Mouse (Mus musculus): Measurements from ENCODE around the gene Tyw1. TPM values are rescaled to one million over a fixed set of nuclear protein-coding genes. Genes with fewer than 3 reads are reported as not detected.

Tyw1 gene
- polyA plus RNA-seq, 1 experiment = 7.7 TPM

DNA sequence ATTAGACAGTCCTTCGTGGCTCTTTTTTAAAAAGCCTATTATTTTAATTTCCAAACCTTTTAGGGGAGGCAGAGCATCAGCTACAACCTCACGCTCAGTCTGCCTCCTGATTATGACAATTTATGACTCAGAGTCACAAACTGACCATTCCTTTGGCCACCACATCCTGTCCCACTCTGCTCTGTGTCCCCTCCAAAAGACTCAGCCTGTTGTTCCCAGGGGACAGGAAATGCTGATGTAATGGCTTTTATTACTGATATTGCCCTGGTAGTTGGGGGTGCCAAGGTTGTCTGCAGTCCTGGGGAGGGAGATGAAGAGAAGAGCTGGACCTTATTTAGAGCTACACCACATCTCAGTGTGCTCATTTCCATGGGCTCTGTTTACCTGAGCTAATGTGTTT is 90.5 kb downstream of the Tyw1 start:
- TF ChIP-seq FLI1 (IDR thresholded peaks at IDR 0.05; ENCODE audit: low read length) (no peak), GATA1 (IDR thresholded peaks at IDR 0.05; ENCODE audit: borderline replicate concordance, low read length) (no peak)
- no peak overlapping the region for H3K4me3 ChIP-seq (replicated peaks)
- peaks cover 37% of the 10 kb centered on the region for H3K9me3 ChIP-seq
- H3K27me3 ChIP-seq (replicated peaks) = no peaks in the 10 kb centered on the region
- H3K4me1 ChIP-seq = no peaks in the 10 kb centered on the region
- peaks cover 31% of the 10 kb centered on the region for H3K36me3 ChIP-seq (replicated peaks; ENCODE audit: low read length)

GRCm38 (mm10) chr5:130355223-130355622 is 99.8 kb downstream of the Tyw1 start:
- peaks cover 2% of the 10 kb centered on the region for H3K27me3 ChIP-seq (replicated peaks)
- TF ChIP-seq FLI1 (IDR thresholded peaks at IDR 0.05; ENCODE audit: low read length) = no peak
- no peak for TF ChIP-seq GATA1 (IDR thresholded peaks at IDR 0.05; ENCODE audit: borderline replicate concordance, low read length)
- peaks cover 15% of the 10 kb centered on the region for H3K9me3 ChIP-seq
- peaks cover 4% of the 10 kb centered on the region; the same call in 1 of the 2 replicates for H3K4me1 ChIP-seq
- no peaks in the 10 kb centered on the region for H3K36me3 ChIP-seq (replicated peaks; ENCODE audit: low read length)
- H3K4me3 ChIP-seq (replicated peaks) = no peak overlapping the region

- peaks cover 2% of the 10 kb centered on the region for H3K27me3 ChIP-seq (replicated peaks)
- no peaks in the 10 kb centered on the region for H3K36me3 ChIP-seq (replicated peaks; ENCODE audit: low read length)
- peaks cover 4% of the 10 kb centered on the region; the same call in 1 of the 2 replicates for H3K4me1 ChIP-seq
- H3K4me3 ChIP-seq (replicated peaks) = no peak overlapping the region
- H3K9me3 ChIP-seq = peaks cover 17% of the 10 kb centered on the region
- TF ChIP-seq GATA1 (IDR thresholded peaks at IDR 0.05; ENCODE audit: borderline replicate concordance, low read length) (no peak), FLI1 (IDR thresholded peaks at IDR 0.05; ENCODE audit: low read length) (no peak)
Observed at GRCm38 (mm10) chr5:130363111-130363510, 107.7 kb downstream of the Tyw1 start.

- H3K27me3 ChIP-seq (replicated peaks) = peaks cover 2% of the 10 kb centered on the region
- no peak overlapping the region for H3K4me3 ChIP-seq (replicated peaks)
- peaks cover 19% of the 10 kb centered on the region for H3K9me3 ChIP-seq
- no peak for TF ChIP-seq GATA1 (IDR thresholded peaks at IDR 0.05; ENCODE audit: borderline replicate concordance, low read length)
- TF ChIP-seq FLI1 (IDR thresholded peaks at IDR 0.05; ENCODE audit: low read length) = no peak
- no peaks in the 10 kb centered on the region for H3K36me3 ChIP-seq (replicated peaks; ENCODE audit: low read length)
- peaks cover 4% of the 10 kb centered on the region; the same call in 1 of the 2 replicates for H3K4me1 ChIP-seq
Observed at GRCm38 (mm10) chr5:130363773-130364172, 108.4 kb downstream of the Tyw1 start.

GRCm38 (mm10) chr5:130368236-130368635 is 112.8 kb downstream of the Tyw1 start:
- Histone ChIP-seq H3K4me1 (no peaks in the 10 kb centered on the region), H3K36me3 (replicated peaks; ENCODE audit: low read length) (no peaks in the 10 kb centered on the region), H3K27me3 (replicated peaks) (no peaks in the 10 kb centered on the region), H3K9me3 (peaks cover 26% of the 10 kb centered on the region), H3K4me3 (replicated peaks) (no peak overlapping the region)
- TF ChIP-seq GATA1 (IDR thresholded peaks at IDR 0.05; ENCODE audit: borderline replicate concordance, low read length) (no peak), FLI1 (IDR thresholded peaks at IDR 0.05; ENCODE audit: low read length) (no peak)

DNA sequence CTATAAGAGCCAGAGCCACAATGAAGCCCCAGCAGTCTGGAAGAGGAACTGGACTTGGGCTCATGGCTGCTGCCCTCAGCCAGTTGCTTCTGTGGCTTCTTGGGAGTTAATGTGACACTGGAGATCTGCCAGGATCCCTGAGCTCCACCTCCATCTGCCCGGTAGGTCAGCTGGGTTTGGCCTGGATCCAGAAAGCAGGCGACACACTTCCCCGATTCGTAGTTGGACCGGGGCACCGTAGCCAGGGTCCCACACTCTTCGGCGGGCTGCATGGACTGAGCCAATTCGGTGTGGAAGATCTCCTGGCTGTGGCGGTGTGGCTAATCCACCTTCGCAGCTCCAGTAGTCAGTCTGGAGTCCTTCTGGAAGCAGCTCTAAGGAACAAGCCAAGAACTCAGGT is 113.8 kb downstream of the Tyw1 start, which contains the start of gene Caln1:
Gene Caln1, plus strand, starts transcription at position 219 of the 400 bp plus-strand sequence.
- no peaks in the 10 kb centered on the region for H3K36me3 ChIP-seq (replicated peaks; ENCODE audit: low read length)
- H3K4me3 ChIP-seq (replicated peaks) = no peak within 1 kb of the TSS
- peaks cover 26% of the 10 kb centered on the region for H3K9me3 ChIP-seq
- H3K4me1 ChIP-seq = no peaks in the 10 kb centered on the region
- no peaks in the 10 kb centered on the region for H3K27me3 ChIP-seq (replicated peaks)
- TF ChIP-seq FLI1 (IDR thresholded peaks at IDR 0.05; ENCODE audit: low read length) (no peak), GATA1 (IDR thresholded peaks at IDR 0.05; ENCODE audit: borderline replicate concordance, low read length) (no peak)

DNA sequence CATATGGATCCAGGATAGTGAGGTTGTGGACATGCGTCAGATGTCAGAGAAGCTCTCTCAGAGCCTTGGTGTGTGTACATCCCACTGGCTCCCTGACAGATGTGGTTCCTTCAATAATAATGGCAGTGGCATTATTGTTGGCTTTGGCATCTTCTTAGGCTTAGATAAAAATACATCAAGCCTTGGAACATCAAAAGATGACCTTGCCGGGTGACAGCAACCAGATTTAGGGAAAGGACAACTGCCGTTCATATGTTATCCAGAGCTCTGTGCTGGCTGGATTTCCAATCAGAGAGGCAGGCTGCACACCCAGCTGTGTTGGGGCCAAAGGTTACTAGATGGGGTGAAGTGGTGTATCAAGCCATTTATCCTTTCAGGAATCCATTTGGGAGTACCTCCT is 120.0 kb downstream of the Tyw1 start:
- Histone ChIP-seq H3K36me3 (replicated peaks; ENCODE audit: low read length) (no peaks in the 10 kb centered on the region), H3K4me3 (replicated peaks) (no peak overlapping the region)
- TF ChIP-seq FLI1 (IDR thresholded peaks at IDR 0.05; ENCODE audit: low read length) (no peak), GATA1 (IDR thresholded peaks at IDR 0.05; ENCODE audit: borderline replicate concordance, low read length) (no peak)

DNA sequence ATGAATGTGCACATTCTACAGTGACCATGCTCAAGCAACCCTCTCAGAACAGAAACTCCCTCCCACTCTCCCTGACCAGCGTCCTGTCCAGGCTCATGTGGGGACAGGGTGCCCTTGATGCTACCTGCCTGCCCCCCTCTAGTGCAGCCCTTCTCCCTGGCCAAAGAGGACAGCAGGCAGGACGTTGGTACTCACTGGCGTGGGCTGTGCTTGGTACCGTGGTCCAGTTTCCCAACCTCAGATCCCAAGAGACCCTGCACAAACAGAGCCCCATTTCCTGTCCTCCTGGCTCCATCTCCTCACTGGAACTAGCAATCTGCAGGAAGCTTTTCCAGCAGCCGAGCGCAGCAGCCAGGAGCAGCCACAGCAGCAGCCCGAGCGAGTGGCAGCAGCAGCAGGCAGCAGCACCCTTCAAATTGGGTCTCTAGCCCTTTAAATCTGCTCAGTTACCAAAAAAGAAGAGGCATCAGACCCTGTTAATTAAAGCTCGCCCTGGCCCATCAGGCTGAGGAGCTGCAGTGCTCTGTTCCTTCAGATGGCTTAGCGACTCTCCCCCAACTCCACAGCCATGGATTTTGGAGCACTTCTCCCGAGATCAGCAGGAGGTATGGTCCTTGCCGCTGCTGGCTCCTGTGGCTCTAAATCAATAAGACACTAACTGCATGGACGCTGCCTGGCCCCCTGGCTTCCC is 128.9 kb downstream of the Tyw1 start, which contains the start of gene A330070K13Rik:
Gene A330070K13Rik, minus strand, starts transcription at position 410 of the 691 bp plus-strand sequence.
- H3K9me3 ChIP-seq = peaks cover 1% of the 10 kb centered on the region; the same call in 1 of the 2 replicates
- TF ChIP-seq GATA1 (IDR thresholded peaks at IDR 0.05; ENCODE audit: borderline replicate concordance, low read length) (no peak), FLI1 (IDR thresholded peaks at IDR 0.05; ENCODE audit: low read length) (no peak)
- no peak within 1 kb of the TSS for H3K4me3 ChIP-seq (replicated peaks)
- no peaks in the 10 kb centered on the region for H3K4me1 ChIP-seq
- H3K27me3 ChIP-seq (replicated peaks) = peaks cover 7% of the 10 kb centered on the region
- H3K36me3 ChIP-seq (replicated peaks; ENCODE audit: low read length) = no peaks in the 10 kb centered on the region

More for the DNA sequence above, 120.0 kb downstream of the Tyw1 start:
- Histone ChIP-seq H3K9me3 (peaks cover 17% of the 10 kb centered on the region; the same call in 1 of the 2 replicates), H3K27me3 (replicated peaks) (no peaks in the 10 kb centered on the region), H3K4me1 (no peaks in the 10 kb centered on the region)

- Histone ChIP-seq H3K27me3 (replicated peaks) (peaks cover 7% of the 10 kb centered on the region), H3K9me3 (peaks cover 7% of the 10 kb centered on the region; the same call in 1 of the 2 replicates), H3K36me3 (replicated peaks; ENCODE audit: low read length) (no peaks in the 10 kb centered on the region), H3K4me1 (no peaks in the 10 kb centered on the region), H3K4me3 (replicated peaks) (no peak overlapping the region)
- no peak for TF ChIP-seq FLI1 (IDR thresholded peaks at IDR 0.05; ENCODE audit: low read length)
- no peak for TF ChIP-seq GATA1 (IDR thresholded peaks at IDR 0.05; ENCODE audit: borderline replicate concordance, low read length)
Observed at GRCm38 (mm10) chr5:130386418-130386817, 131.0 kb downstream of the Tyw1 start.

Other genes starting within 250 kb of the Tyw1 start
- gene Asl, start 226.4 kb upstream of the Tyw1 start, polyA plus RNA-seq (2012; ENCODE audit: insufficient read depth, low replicate concordance) = 16.1 and 48.0 TPM in 2 replicates
- 11.4 TPM in 1 of 2 replicates, not detected in the other for gene Crcp, start 226.3 kb upstream of the Tyw1 start, polyA plus RNA-seq (2012; ENCODE audit: insufficient read depth, low replicate concordance)
- gene Tpst1, start 182.3 kb upstream of the Tyw1 start, polyA plus RNA-seq (2012; ENCODE audit: insufficient read depth, low replicate concordance) = 1.1 and 6.0 TPM in 2 replicates
- gene Kctd7, start 110.8 kb upstream of the Tyw1 start, polyA plus RNA-seq (2012; ENCODE audit: insufficient read depth, low replicate concordance) = 4.7 and 5.5 TPM in 2 replicates
- gene Rabgef1, start 83.8 kb upstream of the Tyw1 start, polyA plus RNA-seq (2012; ENCODE audit: insufficient read depth, low replicate concordance) = 4.3 and 36.2 TPM in 2 replicates
- gene Tmem248, start 38.5 kb upstream of the Tyw1 start, polyA plus RNA-seq (2012; ENCODE audit: insufficient read depth, low replicate concordance) = 11.9 and 29.8 TPM in 2 replicates
- gene Sbds, start 89 bp upstream of the Tyw1 start, polyA plus RNA-seq (2012; ENCODE audit: insufficient read depth, low replicate concordance) = 4.5 and 16.0 TPM in 2 replicates
- gene Caln1, start 113.8 kb downstream of the Tyw1 start, polyA plus RNA-seq (2012; ENCODE audit: insufficient read depth, low replicate concordance) = not detected in 2 replicates
- gene A330070K13Rik, start 129.0 kb downstream of the Tyw1 start, polyA plus RNA-seq (2012; ENCODE audit: insufficient read depth, low replicate concordance) = not detected in 2 replicates